Mouse (Mus musculus) heart, embryonic 13.5 days (tissue): ENCODE measurements at regions not wholly inside any gene's neighbourhood (a gene's known extent, or its start where the extent isn't known, plus 50 kb on each side); places are given as distances from the start of the nearest gene placed in this dataset.

Experiments
- ATAC-seq: fragments of 200-750 bp; cut with Nextera tagmentation; 2 replicates; pipeline ENCODE4 v1.8.0; 2017; ENCODE audit warnings: moderate TSS enrichment; ENCODE audit not compliant: insufficient number of reproducible peaks, low FRiP score, low TSS enrichment; ENCODE audit errors: extremely low read depth
- H3K27ac ChIP-seq: fragments of 300-500 bp; sonication (generic); replicated peaks from 2 replicates; pipeline ENCODE4 v1.5.1; 2015; ENCODE audit warnings: moderate library complexity, mild to moderate bottlenecking, inconsistent platforms
- H3K27me3 ChIP-seq: fragments of 300-500 bp; sonication (generic); replicated peaks from 2 replicates; pipeline ENCODE4 v1.6.1; 2015; ENCODE audit warnings: mild to moderate bottlenecking, inconsistent platforms
- H3K36me3 ChIP-seq: fragments of 300-500 bp; sonication (generic); 2 replicates; pipeline ENCODE4 v1.6.1; 2015; ENCODE audit warnings: mild to moderate bottlenecking, inconsistent platforms
- H3K4me1 ChIP-seq: fragments of 300-500 bp; sonication (generic); 2 replicates; pipeline ENCODE4 v1.6.1; 2015; ENCODE audit warnings: inconsistent platforms
- H3K4me2 ChIP-seq: fragments of 300-500 bp; sonication (generic); 2 replicates; pipeline ENCODE4 v1.6.1; 2015; ENCODE audit warnings: inconsistent platforms, mild to moderate bottlenecking, moderate library complexity
- H3K4me3 ChIP-seq: fragments of 300-500 bp; sonication (generic); 2 replicates; pipeline ENCODE4 v1.5.1; 2015; ENCODE audit warnings: moderate library complexity, mild to moderate bottlenecking, inconsistent platforms
- H3K9ac ChIP-seq: fragments of 300-500 bp; sonication (generic); 2 replicates; pipeline ENCODE4 v1.6.1; 2015; ENCODE audit warnings: inconsistent platforms, mild to moderate bottlenecking, moderate library complexity
- H3K9me3 ChIP-seq: fragments of 300-500 bp; sonication (generic); 2 replicates; pipeline ENCODE4 v1.6.1; 2016; ENCODE audit warnings: inconsistent platforms
- WGBS: fragments of 180-500 bp; shearing (Covaris S2); methylation state at CpG from one replicate; pipeline ENCODE4 v1.1.7; 2015; ENCODE audit warnings: mixed read lengths; 5-methylcytosine and 5-hydroxymethylcytosine counted together

DNA sequence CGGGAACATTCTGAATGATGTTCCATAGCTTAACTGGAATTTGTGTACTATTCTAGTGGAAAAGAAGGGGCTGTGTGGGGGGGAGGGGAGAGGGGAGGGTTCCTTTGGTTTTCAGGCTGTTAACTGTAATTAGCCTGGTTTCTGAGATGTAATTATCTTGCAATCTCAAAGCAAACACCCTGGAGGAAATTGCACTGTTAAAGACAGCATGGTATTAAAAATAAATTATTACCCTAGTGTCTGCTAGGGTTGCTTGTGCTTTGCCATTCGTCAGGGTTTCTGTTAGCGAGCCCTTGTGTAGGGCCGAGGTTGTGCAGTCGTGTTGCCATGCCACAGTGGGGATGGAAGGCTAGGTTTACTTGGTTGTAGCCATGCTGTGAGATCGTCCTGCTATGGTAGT is 105.0 kb upstream of the Ppp2r3a start:
- Histone ChIP-seq H3K4me1 (no peaks in the 10 kb centered on the region), H3K4me2 (no peak overlapping the region), H3K36me3 (no peaks in the 10 kb centered on the region), H3K27me3 (no peaks in the 10 kb centered on the region), H3K9ac (no peak overlapping the region), H3K27ac (no peak overlapping the region), H3K4me3 (no peak overlapping the region), H3K9me3 (no peaks in the 10 kb centered on the region)
- 73% methylated on average over 6 of the region's 6 CpGs for WGBS
- ATAC-seq: no peak

DNA sequence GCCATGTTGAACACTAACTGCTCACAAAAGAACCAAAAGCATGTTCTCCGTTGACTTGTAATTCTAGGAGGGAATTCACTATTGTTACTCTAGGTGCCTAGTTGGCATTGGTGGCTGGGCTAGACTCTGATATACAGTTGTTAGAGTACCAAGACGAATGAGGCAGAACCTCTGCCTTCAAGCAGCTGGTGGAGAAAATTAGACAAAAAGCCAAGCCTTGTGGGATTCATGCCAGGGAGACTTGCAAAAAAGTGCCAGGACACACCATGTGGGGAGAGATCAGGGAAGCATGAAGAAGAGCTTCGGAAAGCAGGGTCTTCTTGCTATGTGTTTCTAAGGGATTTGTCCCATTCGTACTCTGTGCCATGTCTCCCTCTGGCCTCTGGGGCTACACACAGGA is 97.2 kb upstream of the Ppp2r3a start:
- Histone ChIP-seq H3K36me3 (no peaks in the 10 kb centered on the region), H3K9ac (no peak overlapping the region), H3K27me3 (no peaks in the 10 kb centered on the region), H3K4me1 (no peaks in the 10 kb centered on the region), H3K4me3 (no peak overlapping the region), H3K27ac (no peak overlapping the region), H3K9me3 (no peaks in the 10 kb centered on the region), H3K4me2 (no peak overlapping the region)
- ATAC-seq: no peak
- 84% methylated on average over 4 of the region's 4 CpGs for WGBS

GRCm38 (mm10) chr9:101342887-101343286 is 91.3 kb upstream of the Ppp2r3a start:
- 69% methylated on average over 5 of the region's 5 CpGs for WGBS

GRCm38 (mm10) chr9:101340796-101341465 is 89.3 kb upstream of the Ppp2r3a start:
- WGBS: 74% methylated on average over 11 of the region's 11 CpGs
- Histone ChIP-seq H3K27me3 (no peaks in the 10 kb centered on the region), H3K4me2 (no peak overlapping the region), H3K4me1 (peaks cover 8% of the 10 kb centered on the region; the same call in 1 of the 2 replicates), H3K36me3 (no peaks in the 10 kb centered on the region), H3K27ac (no peak overlapping the region), H3K9ac (no peak overlapping the region), H3K4me3 (no peak overlapping the region), H3K9me3 (no peaks in the 10 kb centered on the region)
- no peak for ATAC-seq

More at GRCm38 (mm10) chr9:101342887-101343286, 91.3 kb upstream of the Ppp2r3a start:
- Histone ChIP-seq H3K9ac (no peak overlapping the region), H3K4me1 (peaks cover 8% of the 10 kb centered on the region; the same call in 1 of the 2 replicates), H3K27ac (no peak overlapping the region), H3K36me3 (no peaks in the 10 kb centered on the region), H3K4me2 (no peak overlapping the region), H3K27me3 (no peaks in the 10 kb centered on the region), H3K9me3 (no peaks in the 10 kb centered on the region), H3K4me3 (no peak overlapping the region)
- ATAC-seq: no peak

DNA sequence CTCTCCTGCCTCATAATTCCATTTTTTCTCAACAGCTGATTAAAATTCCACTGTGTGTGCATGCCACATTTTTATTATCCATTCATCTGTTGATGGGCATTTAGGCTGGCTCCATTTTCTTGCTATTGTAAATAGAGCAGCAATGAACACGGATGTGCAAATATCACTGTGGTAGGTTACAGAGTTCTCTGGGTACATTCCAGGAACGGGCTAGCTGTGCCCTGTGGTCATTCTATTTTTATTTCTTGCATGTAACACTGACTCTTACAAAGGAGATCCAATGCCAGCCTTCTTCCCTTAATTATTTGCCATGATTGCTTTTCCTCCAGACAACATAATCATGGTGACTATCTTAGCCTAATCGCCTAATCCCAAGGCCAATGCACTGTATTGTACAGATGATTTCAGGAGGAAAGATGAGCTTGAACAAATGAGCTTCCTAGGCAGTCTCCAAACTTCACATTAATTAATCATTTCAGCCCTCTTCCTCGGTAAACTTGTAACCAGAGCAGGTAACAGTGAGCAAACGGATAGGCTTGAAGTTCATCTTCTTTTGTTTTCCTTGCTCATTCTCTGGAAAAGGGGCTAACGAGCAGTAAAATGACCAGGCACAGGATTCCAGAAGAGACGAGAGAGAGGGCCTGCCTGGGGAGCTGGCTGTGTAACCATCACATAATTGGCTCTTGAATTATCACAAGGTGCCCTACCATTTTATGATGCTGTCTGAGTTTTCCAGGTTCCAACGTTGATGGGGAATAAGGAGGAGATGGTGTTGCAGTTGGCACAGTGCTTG is 77.6 kb upstream of the Ppp2r3a start:
- Histone ChIP-seq H3K36me3 (no peaks in the 10 kb centered on the region), H3K4me2 (no peak overlapping the region), H3K4me1 (peaks cover 10% of the 10 kb centered on the region), H3K4me3 (no peak overlapping the region), H3K9ac (no peak overlapping the region), H3K27me3 (no peaks in the 10 kb centered on the region), H3K9me3 (no peaks in the 10 kb centered on the region), H3K27ac (no peak overlapping the region)
- 67% methylated on average over 8 of the region's 8 CpGs for WGBS
- ATAC-seq: no peak

- peaks cover 10% of the 10 kb centered on the region for H3K4me1 ChIP-seq
- no peaks in the 10 kb centered on the region for H3K36me3 ChIP-seq
- no peaks in the 10 kb centered on the region for H3K27me3 ChIP-seq
- no peak overlapping the region for H3K4me2 ChIP-seq
- WGBS: 16% methylated on average over 3 of the region's 3 CpGs
- no peak overlapping the region for H3K4me3 ChIP-seq
- H3K9me3 ChIP-seq: no peaks in the 10 kb centered on the region
- H3K27ac ChIP-seq: peak overlapping the region; percentile 16; the same call in 1 of the 2 replicates
- H3K9ac ChIP-seq: no peak overlapping the region
- ATAC-seq: no peak
Measured at GRCm38 (mm10) chr9:101326961-101327360, 75.4 kb upstream of the Ppp2r3a start.

GRCm38 (mm10) chr9:101314036-101314435 is 62.4 kb upstream of the Ppp2r3a start:
- Histone ChIP-seq H3K27ac (no peak overlapping the region), H3K4me2 (no peak overlapping the region), H3K4me3 (no peak overlapping the region), H3K9ac (no peak overlapping the region), H3K4me1 (no peaks in the 10 kb centered on the region), H3K27me3 (0 out of 2 replicates have a peak, but pooled peaks cover 10% of the 10 kb centered on the region), H3K9me3 (0 out of 2 replicates have a peak, but pooled peaks cover 3% of the 10 kb centered on the region), H3K36me3 (no peaks in the 10 kb centered on the region)
- ATAC-seq: no peak
- WGBS: 41% methylated on average over 4 of the region's 4 CpGs

GRCm38 (mm10) chr9:101306408-101306935 is 54.9 kb upstream of the Ppp2r3a start:
- Histone ChIP-seq H3K36me3 (no peaks in the 10 kb centered on the region), H3K27ac (no peak overlapping the region), H3K4me2 (no peak overlapping the region), H3K4me1 (no peaks in the 10 kb centered on the region), H3K9me3 (no peaks in the 10 kb centered on the region), H3K9ac (no peak overlapping the region), H3K27me3 (no peaks in the 10 kb centered on the region), H3K4me3 (no peak overlapping the region)
- 81% methylated on average over 10 of the region's 10 CpGs for WGBS
- ATAC-seq: no peak

- no peak for ATAC-seq
- no peak overlapping the region for H3K4me3 ChIP-seq
- H3K36me3 ChIP-seq: no peaks in the 10 kb centered on the region
- H3K27ac ChIP-seq: no peak overlapping the region
- no peaks in the 10 kb centered on the region for H3K27me3 ChIP-seq
- 73% methylated on average over 4 of the region's 4 CpGs for WGBS
- H3K4me1 ChIP-seq: no peaks in the 10 kb centered on the region
- no peaks in the 10 kb centered on the region for H3K9me3 ChIP-seq
- H3K4me2 ChIP-seq: no peak overlapping the region
- H3K9ac ChIP-seq: no peak overlapping the region
Measured at GRCm38 (mm10) chr9:101305730-101306129, 54.1 kb upstream of the Ppp2r3a start.
